Mouse (Mus musculus) heart, embryonic 16.5 days (tissue): ENCODE measurements around the gene Dcaf10. TPM values are rescaled to one million over a fixed set of nuclear protein-coding genes. Genes with fewer than 3 reads are reported as not detected.
"Not testable (repeated sequence)": the region's sequence is repeated elsewhere in the genome, so short reads cannot be mapped to it uniquely, and the experiment has no call there.

Experiments used
- ATAC-seq: fragments of 200-750 bp; cut with Nextera tagmentation; replicated peaks from 2 replicates; pipeline ENCODE4 v1.8.0; 2017; ENCODE audit warnings: moderate number of reproducible peaks; ENCODE audit not compliant: insufficient read depth, low FRiP score; ENCODE audit errors: extremely low read depth
- H3K27ac ChIP-seq: fragments of 300-500 bp; sonication (generic); 2 replicates; pipeline ENCODE4 v1.5.1; 2014; ENCODE audit warnings: mild to moderate bottlenecking, low read length, control low read depth, moderate library complexity
- H3K27me3 ChIP-seq: fragments of 300-500 bp; sonication (generic); 2 replicates; pipeline ENCODE4 v1.6.1; 2014; ENCODE audit warnings: low read length, mixed read lengths; ENCODE audit not compliant: control insufficient read depth, insufficient read depth
- H3K36me3 ChIP-seq: fragments of 300-500 bp; sonication (generic); 2 replicates; pipeline ENCODE4 v1.6.1; 2014; ENCODE audit not compliant: control insufficient read depth, insufficient read depth
- H3K4me1 ChIP-seq: fragments of 300-500 bp; sonication (generic); 2 replicates; pipeline ENCODE4 v1.6.1; 2014; ENCODE audit warnings: low read length, mixed read lengths; ENCODE audit not compliant: control insufficient read depth, insufficient read depth
- H3K4me2 ChIP-seq: fragments of 300-500 bp; sonication (generic); 2 replicates; pipeline ENCODE4 v1.6.1; 2014; ENCODE audit warnings: low read depth, mild to moderate bottlenecking, control low read depth, low read length
- H3K4me3 ChIP-seq: fragments of 300-500 bp; sonication (generic); 2 replicates; pipeline ENCODE4 v1.5.1; 2014; ENCODE audit warnings: mild to moderate bottlenecking, control low read depth, low read length
- H3K9ac ChIP-seq: fragments of 300-500 bp; sonication (generic); 2 replicates; pipeline ENCODE4 v1.6.1; 2014; ENCODE audit warnings: low read length, control low read depth
- H3K9me3 ChIP-seq: fragments of 300-500 bp; sonication (generic); replicated peaks from 2 replicates; pipeline ENCODE4 v1.6.1; 2016; ENCODE audit warnings: low read length; ENCODE audit not compliant: control insufficient read depth
- WGBS: fragments of 180-500 bp; shearing (Covaris S2); extraction: QIAGEN DNeasy Blood & Tissue Kit; methylation state at CpG from one replicate; pipeline ENCODE4 v1.1.7; 2014; 5-methylcytosine and 5-hydroxymethylcytosine counted together
- polyA plus RNA-seq: library from polyadenylated mRNA; unstranded; fragments of >200 nt; fragmentation: Nextera tagmentation; extraction: Ambion mirVana; gene quantifications from 2 replicates; pipeline ENCODE4 v1.2.1, GENCODE M21; 2015

The Dcaf10 gene
- polyA plus RNA-seq, 1 experiment from 2014 or later, result 6.7 TPM

DNA sequence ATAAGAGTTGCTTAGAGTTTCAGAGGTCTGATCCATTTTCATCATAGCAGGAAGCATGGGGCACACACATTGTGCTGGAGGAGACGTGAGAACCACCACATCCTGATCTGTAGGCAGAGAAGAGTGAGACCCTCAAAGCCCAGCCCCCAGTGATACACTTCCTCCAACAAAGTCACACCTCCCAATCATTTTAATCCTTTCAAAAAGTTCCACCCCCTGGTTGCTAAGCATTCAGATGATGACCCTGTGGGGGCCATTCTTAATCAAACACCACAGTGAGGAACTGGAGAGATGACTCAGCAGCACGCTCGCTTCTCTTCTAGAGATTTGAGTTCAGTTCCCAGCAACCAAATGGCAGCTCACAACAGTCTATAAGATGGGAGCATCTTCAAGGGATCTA, 9.4 kb upstream of the Dcaf10 start:
- 0 out of 2 replicates have a peak, but pooled peaks cover 2% of the 10 kb centered on the region for H3K27me3 ChIP-seq
- ATAC-seq, result no peak
- no peak overlapping the region for H3K4me3 ChIP-seq
- WGBS, result 52% methylated on average over 3 of the region's 3 CpGs
- no peaks in the 10 kb centered on the region for H3K9me3 ChIP-seq
- H3K4me2 ChIP-seq, result no peak overlapping the region
- H3K4me1 ChIP-seq, result no peaks in the 10 kb centered on the region
- H3K27ac ChIP-seq, result no peak overlapping the region
- H3K9ac ChIP-seq, result no peak overlapping the region
- no peaks in the 10 kb centered on the region for H3K36me3 ChIP-seq

- ATAC-seq, result no peak
- Histone ChIP-seq H3K9ac (peak overlapping the region; percentile 85), H3K27ac (peak overlapping the region; percentile 94), H3K4me1 (peaks cover 17% of the 10 kb centered on the region), H3K4me3 (peak overlapping the region; percentile 70), H3K36me3 (no peaks in the 10 kb centered on the region), H3K27me3 (no peaks in the 10 kb centered on the region), H3K9me3 (no peaks in the 10 kb centered on the region), H3K4me2 (peak overlapping the region; percentile 59)
- 48% methylated on average over 9 of the region's 9 CpGs for WGBS
Observed at GRCm38 (mm10) chr4:45341226-45341625, 675 bp upstream of the Dcaf10 start.

DNA sequence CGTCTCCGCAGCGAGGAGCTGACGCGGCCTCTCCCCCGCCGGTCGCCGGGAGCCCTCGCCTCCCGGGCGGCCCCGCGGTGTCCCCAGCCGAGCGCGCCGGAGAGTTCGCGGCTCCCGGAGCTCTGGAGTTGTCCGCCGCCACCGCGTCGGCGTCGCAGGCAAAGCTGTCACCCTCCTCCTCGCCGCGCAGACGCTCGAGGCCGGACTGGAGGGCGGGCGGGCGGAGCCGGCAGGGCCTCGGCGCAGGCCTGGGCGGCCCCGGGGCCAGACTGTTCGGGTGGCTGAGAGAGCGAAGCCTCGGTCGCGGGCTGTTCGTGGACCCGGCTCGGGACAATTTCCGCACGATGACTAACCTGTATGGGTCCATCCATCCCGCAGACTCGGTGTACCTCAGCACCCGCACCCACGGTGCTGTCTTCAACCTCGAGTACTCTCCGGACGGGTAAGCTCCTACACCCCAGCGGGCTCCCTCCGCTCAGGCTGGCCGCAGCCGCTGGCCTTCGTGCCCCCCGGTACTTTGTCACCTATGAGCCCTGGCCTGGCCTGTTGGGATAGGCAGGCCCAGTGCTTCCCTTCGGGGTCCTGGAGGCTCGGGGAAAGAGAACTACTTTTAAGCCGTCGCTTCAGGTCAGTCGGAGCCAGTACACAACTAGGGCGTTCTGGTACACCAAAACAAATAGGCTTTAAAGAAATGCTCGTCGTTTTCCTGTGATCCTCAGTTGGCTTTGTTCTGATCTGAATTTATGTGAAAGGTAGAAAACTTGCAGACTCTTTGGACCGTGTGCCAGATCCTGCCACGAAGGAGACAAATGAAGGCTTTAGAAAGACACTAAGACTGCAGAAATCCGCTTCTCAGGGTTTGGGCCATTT, 620 bp downstream of the Dcaf10 start, which contains the start of gene Exosc3:
Gene Exosc3 (minus strand): TSS at position 447 of the 870 bp plus-strand sequence.
- Histone ChIP-seq H3K36me3 (no peaks in the 10 kb centered on the region), H3K9ac (peak within 1 kb of the TSS; percentile 85), H3K4me3 (peak within 1 kb of the TSS; percentile 70), H3K4me2 (peak within 1 kb of the TSS; percentile 89), H3K27ac (peak within 1 kb of the TSS; percentile 94), H3K9me3 (no peaks in the 10 kb centered on the region), H3K27me3 (no peaks in the 10 kb centered on the region), H3K4me1 (peaks cover 17% of the 10 kb centered on the region)
- peak; percentile 82 for ATAC-seq
- under 1% methylated on average over 75 of the region's 76 CpGs for WGBS

GRCm38 (mm10) chr4:45356653-45357052, 14.8 kb downstream of the Dcaf10 start:
- no peak overlapping the region for H3K9ac ChIP-seq
- H3K4me2 ChIP-seq, result no peak overlapping the region
- no peak overlapping the region for H3K4me3 ChIP-seq
- no peaks in the 10 kb centered on the region for H3K27me3 ChIP-seq
- H3K36me3 ChIP-seq, result peaks cover 10% of the 10 kb centered on the region; the same call in 1 of the 2 replicates
- no peak for ATAC-seq
- no peaks in the 10 kb centered on the region for H3K9me3 ChIP-seq
- 82% methylated on average over 3 of the region's 3 CpGs for WGBS
- no peak overlapping the region for H3K27ac ChIP-seq
- no peaks in the 10 kb centered on the region for H3K4me1 ChIP-seq

DNA sequence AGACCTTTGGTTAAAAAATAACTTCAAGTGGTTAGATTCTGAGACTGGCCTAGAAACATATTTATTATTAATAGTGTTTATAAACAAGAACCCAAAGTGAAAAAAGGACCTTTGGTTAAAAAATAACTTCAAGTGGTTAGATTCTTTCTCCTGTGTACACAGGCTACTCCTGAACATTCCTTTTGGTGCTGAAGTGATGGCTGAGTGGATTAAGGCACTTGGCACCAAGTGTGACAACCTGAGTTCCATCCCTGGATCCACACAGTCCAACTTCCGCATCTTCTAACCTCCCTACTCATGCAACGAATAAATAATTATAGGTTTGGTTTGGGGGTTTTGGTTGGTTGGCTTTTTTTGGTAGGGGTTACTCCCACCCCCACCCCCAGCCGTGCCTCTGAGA, 29.4 kb downstream of the Dcaf10 start:
- Histone ChIP-seq H3K9ac (no peak overlapping the region), H3K4me3 (no peak overlapping the region), H3K27me3 (no peaks in the 10 kb centered on the region), H3K27ac (no peak overlapping the region), H3K36me3 (peaks cover 44% of the 10 kb centered on the region), H3K4me2 (no peak overlapping the region), H3K9me3 (no peaks in the 10 kb centered on the region), H3K4me1 (no peaks in the 10 kb centered on the region)
- ATAC-seq, result no peak
- WGBS, result 81% methylated on average over 3 of the region's 3 CpGs

DNA sequence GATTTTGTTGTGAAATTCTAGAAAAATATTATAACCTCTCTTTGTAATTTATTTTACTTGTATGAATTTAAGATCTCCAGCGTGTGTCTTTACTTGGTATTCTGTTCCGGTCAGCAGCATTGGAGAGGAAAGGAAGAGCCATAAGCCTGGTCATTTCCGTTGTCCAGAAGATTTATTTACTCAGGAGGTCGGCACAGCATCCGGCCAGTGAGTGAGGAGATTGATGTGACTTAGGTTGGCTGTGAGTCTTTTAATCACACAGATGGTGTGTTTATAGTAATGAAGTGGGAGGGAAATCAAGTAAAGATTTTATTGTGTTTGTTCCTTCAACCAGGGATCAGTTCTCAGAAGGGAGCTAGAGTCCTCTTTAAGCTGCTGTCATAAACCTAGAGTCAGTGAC, 33.0 kb downstream of the Dcaf10 start:
- WGBS, result 76% methylated on average over 5 of the region's 5 CpGs
- Histone ChIP-seq H3K9me3 (no peaks in the 10 kb centered on the region), H3K4me3 (no peak overlapping the region), H3K9ac (no peak overlapping the region), H3K4me2 (no peak overlapping the region), H3K4me1 (no peaks in the 10 kb centered on the region), H3K27me3 (no peaks in the 10 kb centered on the region), H3K36me3 (peaks cover 53% of the 10 kb centered on the region), H3K27ac (no peak overlapping the region)
- ATAC-seq, result no peak

DNA sequence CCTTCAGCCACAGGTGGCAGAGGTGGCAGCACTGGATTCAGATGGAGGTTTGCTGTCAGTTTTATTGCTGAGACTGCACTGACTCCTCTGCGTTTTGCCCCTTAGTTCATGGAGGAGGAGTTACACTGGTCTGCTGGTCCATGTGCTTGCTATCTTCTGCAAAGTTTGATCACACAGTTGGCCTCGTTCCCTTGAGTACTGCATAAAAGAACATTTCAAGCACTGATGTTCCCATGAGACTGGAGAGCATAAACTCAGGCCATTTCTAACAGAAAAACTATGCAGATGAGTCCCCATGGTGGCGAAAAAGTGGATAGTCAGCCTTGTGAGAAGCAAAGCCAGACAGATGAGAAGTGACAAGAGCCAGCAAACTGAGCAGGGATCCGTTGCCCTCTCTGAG, 34.7 kb downstream of the Dcaf10 start:
- no peak overlapping the region for H3K27ac ChIP-seq
- no peaks in the 10 kb centered on the region for H3K27me3 ChIP-seq
- no peak for ATAC-seq
- H3K36me3 ChIP-seq, result peaks cover 45% of the 10 kb centered on the region
- no peak overlapping the region for H3K9ac ChIP-seq
- no peaks in the 10 kb centered on the region for H3K9me3 ChIP-seq
- 79% methylated on average over 4 of the region's 4 CpGs for WGBS
- no peaks in the 10 kb centered on the region for H3K4me1 ChIP-seq
- no peak overlapping the region for H3K4me2 ChIP-seq
- H3K4me3 ChIP-seq, result no peak overlapping the region

DNA sequence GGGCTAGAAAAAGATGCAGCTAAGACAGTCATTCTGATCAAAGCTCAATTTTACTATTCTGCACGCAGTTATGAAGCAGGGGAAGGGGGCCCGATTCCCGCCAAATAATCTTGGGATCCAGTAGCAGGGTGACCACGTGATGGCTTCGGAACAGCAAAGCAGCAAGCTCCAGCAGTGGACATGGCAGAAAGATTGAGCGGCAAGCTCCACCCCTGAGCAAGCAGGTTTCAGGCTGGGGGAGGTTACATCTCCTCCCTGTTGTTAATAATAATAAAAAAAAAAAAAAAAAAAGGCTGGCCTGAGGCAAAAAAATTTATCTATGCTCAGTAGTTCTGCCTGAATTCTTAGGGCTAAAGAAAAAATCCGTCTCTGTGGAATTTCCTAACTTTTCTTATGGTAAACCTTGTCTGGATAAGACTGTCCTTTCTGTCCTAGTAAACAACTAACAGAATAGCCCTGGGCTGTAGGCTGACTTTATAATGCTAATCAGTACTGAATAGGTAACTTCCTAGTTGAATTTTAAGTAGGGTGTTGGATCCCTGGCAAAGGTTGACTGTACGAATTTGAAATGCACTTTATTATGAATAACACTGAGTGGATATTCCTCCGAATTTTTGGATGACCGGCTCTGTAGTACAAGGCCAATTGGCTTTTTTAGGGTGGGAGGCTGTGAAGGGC, 39.1 kb downstream of the Dcaf10 start:
- H3K4me1 ChIP-seq, H3K9me3 ChIP-seq, H3K27me3 ChIP-seq, ATAC-seq, H3K27ac ChIP-seq, H3K9ac ChIP-seq, H3K4me2 ChIP-seq, H3K4me3 ChIP-seq: not testable (repeated sequence)
- WGBS, result 88% methylated on average over 10 of the region's 10 CpGs
- peaks cover 15% of the 10 kb centered on the region for H3K36me3 ChIP-seq

DNA sequence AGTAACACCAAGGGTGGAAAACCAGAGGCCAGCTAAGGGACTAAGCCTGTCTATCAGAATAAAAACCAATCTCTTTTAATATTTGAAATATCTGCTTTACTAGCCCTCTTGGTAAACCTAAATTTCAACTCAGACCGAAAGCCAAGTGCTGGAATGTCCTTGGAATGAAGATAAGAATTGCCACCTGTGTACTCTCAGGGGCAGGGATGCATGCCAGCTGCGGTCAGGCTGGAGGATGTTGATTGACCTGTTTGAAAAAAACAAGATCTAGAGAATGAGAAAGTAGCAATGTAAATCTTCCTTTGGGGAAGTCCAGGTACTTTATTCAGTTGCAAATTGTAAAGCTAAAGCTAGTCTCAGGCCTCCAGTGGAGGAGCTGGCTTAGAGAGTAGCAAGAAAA, 40.2 kb downstream of the Dcaf10 start:
- ATAC-seq, H3K4me2 ChIP-seq, H3K27me3 ChIP-seq, H3K4me1 ChIP-seq, H3K27ac ChIP-seq, H3K9me3 ChIP-seq, H3K4me3 ChIP-seq, H3K36me3 ChIP-seq, H3K9ac ChIP-seq: not testable (repeated sequence)
- 42% methylated on average over 2 of the region's 2 CpGs for WGBS
